Mouse (Mus musculus): Measurements from ENCODE around the gene Syt15. TPM values are rescaled to one million over a fixed set of nuclear protein-coding genes. Genes with fewer than 3 reads are reported as not detected.
A peak's percentile ranks its signal among the peaks of the same experiment; 100 is the strongest.
"Not testable (repeated sequence)": the region's sequence is repeated elsewhere in the genome, so short reads cannot be mapped to it uniquely, and the experiment has no call there.

The Syt15 gene
- polyA plus RNA-seq, 1 experiment from 2014 or later: 1.2 TPM

DNA sequence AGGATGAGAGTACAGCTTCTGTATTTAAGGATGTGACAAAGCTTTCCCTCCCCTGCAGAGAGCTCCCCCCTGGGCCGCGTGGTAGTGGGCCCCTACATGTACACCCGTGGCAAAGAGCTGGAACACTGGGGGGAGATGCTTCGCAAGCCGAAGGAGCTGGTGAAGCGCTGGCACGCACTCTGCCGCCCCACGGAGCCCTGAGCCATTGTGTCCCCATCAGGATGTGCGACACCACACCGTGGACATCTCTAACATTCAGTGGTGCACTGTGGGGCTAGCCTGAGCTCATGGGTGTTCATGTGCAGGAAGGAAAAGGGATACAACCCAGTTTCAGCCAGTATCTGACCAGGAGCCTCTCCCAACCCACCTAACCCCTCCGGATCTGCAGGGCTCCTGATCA, 8.6 kb downstream of the Syt15 start:
- Histone ChIP-seq H3K9ac (no peak overlapping the region), H3K27me3 (no peaks in the 10 kb centered on the region), H3K36me3 (no peaks in the 10 kb centered on the region), H3K27ac (replicated peaks) (no peak overlapping the region), H3K4me2 (replicated peaks) (no peak overlapping the region), H3K4me3 (replicated peaks) (no peak overlapping the region), H3K9me3 (replicated peaks) (no peaks in the 10 kb centered on the region), H3K4me1 (no peaks in the 10 kb centered on the region)
- 82% methylated on average over 12 of the region's 12 CpGs for WGBS
- no peak for ATAC-seq (ENCODE audit: insufficient number of reproducible peaks, low FRiP score, low TSS enrichment, low read depth)

DNA sequence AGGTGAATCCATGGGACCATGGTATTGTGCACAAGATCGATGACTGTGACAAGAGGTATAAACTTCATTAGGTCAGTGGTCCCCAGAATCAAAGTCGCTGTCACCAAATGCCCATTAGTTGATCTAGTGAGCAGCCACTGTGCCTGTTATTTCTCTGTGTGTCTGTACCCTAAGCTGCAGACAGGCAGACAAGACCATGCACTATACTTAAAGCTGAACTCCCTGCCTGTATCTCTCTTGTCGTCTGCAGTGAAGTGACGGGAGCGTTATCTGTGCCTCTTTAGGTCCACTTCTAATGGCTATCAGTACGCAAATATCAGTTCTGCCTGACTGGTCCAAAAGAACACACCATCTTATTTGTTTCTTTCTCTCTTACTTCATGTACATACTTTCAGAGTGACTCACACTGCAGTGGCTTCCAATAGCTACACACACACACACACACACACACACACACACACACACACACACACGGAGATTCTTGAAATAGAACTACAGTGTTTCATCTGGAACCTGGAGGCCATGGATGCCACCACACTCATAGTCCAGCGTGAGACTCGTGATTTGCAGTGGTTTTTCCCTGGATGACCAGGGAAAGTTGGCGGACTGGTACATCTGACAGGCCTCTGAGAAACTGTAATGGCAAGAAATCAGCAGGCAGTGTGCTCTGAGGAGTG, 9.6 kb downstream of the Syt15 start:
- Histone ChIP-seq H3K9me3 (replicated peaks) (no peaks in the 10 kb centered on the region), H3K36me3 (no peaks in the 10 kb centered on the region), H3K9ac (no peak overlapping the region), H3K27me3 (no peaks in the 10 kb centered on the region), H3K4me2 (replicated peaks) (no peak overlapping the region), H3K4me3 (replicated peaks) (no peak overlapping the region), H3K4me1 (no peaks in the 10 kb centered on the region), H3K27ac (replicated peaks) (no peak overlapping the region)
- WGBS: 88% methylated on average over 10 of the region's 10 CpGs
- no peak for ATAC-seq (ENCODE audit: insufficient number of reproducible peaks, low FRiP score, low TSS enrichment, low read depth)

DNA sequence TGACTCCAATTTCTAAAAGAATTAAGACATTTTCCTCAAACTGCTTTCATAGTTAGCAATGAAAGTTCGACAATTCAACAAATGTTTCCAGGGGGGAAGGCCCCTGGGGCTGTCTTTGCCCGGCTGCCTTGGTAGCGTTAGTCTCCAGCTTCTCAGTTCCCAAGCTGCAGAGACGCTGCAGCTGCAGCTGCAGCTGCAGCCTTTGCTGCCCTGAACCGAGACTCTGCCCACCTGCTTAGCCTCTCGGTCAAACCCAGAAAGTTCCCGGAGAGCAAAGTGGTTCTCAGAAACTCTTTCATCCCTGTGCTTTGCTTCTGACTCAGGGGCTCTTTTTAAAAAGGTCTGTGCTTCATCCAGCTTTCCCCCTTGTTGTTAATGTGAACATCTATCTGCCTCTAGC, 12.9 kb downstream of the Syt15 start:
- no peaks in the 10 kb centered on the region for H3K36me3 ChIP-seq
- no peaks in the 10 kb centered on the region for H3K27me3 ChIP-seq
- no peak overlapping the region for H3K9ac ChIP-seq
- WGBS: 34% methylated on average over 7 of the region's 7 CpGs
- no peak overlapping the region for H3K4me3 ChIP-seq (replicated peaks)
- no peak overlapping the region for H3K4me2 ChIP-seq (replicated peaks)
- H3K4me1 ChIP-seq: peaks cover 9% of the 10 kb centered on the region
- H3K9me3 ChIP-seq (replicated peaks): no peaks in the 10 kb centered on the region
- no peak overlapping the region for H3K27ac ChIP-seq (replicated peaks)
- no peak for ATAC-seq (ENCODE audit: insufficient number of reproducible peaks, low FRiP score, low TSS enrichment, low read depth)

DNA sequence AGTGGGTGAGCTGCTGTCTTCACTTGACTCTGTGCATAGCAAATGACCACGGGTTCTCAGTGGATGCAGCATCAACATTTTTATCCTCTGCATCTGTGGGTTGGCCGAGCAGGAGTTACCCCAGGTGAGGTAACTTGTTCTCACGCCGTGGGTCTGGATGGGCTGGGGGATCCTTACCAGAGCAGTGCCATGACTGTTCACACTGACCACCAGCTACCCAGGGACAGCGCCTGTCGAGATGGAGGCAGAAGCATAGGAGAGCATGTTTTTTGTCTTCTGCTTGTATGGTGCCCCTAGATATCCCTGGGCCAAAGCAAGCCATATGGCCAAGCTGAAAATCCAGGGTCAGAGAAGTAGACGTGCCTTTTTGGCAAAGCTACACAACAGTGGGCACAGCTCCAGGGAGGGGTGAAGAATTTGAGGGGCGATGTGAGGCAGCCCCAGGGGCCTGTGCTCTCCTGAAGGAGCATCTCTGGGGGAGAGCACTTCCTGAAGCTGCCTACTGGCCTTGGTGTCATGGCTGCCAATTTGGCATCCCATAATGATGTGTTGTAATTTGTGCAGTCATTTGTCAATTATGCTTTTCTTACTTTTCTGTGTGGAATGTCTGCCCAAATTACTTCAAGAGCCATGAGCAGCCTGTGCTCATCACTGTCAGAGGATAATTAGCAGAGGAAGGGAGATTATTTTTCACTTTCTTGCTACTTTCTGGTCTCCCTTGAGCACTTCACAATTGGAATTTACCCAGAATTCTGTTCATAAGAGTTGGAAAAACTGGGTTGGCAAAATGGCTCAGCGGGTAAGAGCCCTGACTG, 13.7 kb downstream of the Syt15 start:
- Histone ChIP-seq H3K27ac (replicated peaks) (no peak overlapping the region), H3K4me3 (replicated peaks) (no peak overlapping the region), H3K9me3 (replicated peaks) (no peaks in the 10 kb centered on the region), H3K27me3 (no peaks in the 10 kb centered on the region), H3K4me1 (peaks cover 9% of the 10 kb centered on the region), H3K9ac (no peak overlapping the region), H3K36me3 (no peaks in the 10 kb centered on the region), H3K4me2 (replicated peaks) (no peak overlapping the region)
- no peak for ATAC-seq (ENCODE audit: insufficient number of reproducible peaks, low FRiP score, low TSS enrichment, low read depth)
- 76% methylated on average over 9 of the region's 9 CpGs for WGBS

GRCm38 (mm10) chr14:34233846-34234245, 14.5 kb downstream of the Syt15 start:
- peaks cover 9% of the 10 kb centered on the region for H3K4me1 ChIP-seq
- no peak overlapping the region for H3K4me2 ChIP-seq (replicated peaks)
- no peak overlapping the region for H3K9ac ChIP-seq
- H3K27ac ChIP-seq (replicated peaks): no peak overlapping the region
- H3K9me3 ChIP-seq (replicated peaks): no peaks in the 10 kb centered on the region
- no peaks in the 10 kb centered on the region for H3K27me3 ChIP-seq
- ATAC-seq (ENCODE audit: insufficient number of reproducible peaks, low FRiP score, low TSS enrichment, low read depth): no peak
- 71% methylated on average over 4 of the region's 4 CpGs for WGBS
- H3K36me3 ChIP-seq: no peaks in the 10 kb centered on the region
- no peak overlapping the region for H3K4me3 ChIP-seq (replicated peaks)

DNA sequence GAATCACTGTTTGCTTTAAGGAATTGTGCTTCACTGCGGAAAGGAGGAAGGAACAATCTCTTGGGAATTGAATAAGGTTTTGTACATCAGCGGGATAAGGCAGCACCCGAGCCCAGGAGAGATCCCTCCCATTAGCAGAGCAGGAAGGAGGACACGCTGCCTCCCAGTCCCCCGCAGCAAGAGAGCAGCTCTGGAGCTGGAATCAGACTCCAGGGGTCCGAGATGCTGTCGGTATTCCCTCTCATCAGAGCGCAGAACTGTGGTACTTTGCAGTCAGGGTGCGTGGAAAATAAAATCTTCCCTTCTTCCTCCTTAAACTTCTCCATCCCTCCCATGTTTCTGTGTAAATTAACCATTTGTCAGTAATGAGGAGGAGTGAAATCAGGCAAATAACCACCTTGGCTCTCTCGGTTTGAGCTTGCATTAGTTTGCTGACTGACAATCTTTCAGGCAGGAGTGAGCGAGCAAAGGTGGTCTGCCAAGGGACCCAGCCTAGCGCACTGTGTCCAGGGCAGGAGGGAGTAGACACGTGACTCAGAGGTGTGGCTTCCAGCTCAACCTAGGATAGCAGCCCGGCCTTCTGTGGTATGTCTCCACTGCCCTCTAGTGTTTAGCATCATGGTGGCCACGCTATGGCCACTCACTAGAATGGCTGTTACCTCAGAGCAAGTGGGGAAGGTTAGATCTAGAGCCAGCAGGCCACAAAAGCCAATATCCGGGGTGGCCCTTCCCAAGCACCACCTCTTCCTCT, 15.4 kb downstream of the Syt15 start:
- H3K9me3 ChIP-seq (replicated peaks): no peaks in the 10 kb centered on the region
- peak overlapping the region; percentile 52 for H3K4me2 ChIP-seq (replicated peaks)
- H3K4me3 ChIP-seq (replicated peaks): peak overlapping the region; percentile 25
- no peaks in the 10 kb centered on the region for H3K27me3 ChIP-seq
- 0 out of 2 replicates have a peak overlapping the region, but pooled peaks have one; percentile 9 for H3K9ac ChIP-seq
- WGBS: 8% methylated on average over 16 of the region's 16 CpGs
- peak; percentile 89 for ATAC-seq (ENCODE audit: insufficient number of reproducible peaks, low FRiP score, low TSS enrichment, low read depth)
- H3K36me3 ChIP-seq: 0 out of 2 replicates have a peak, but pooled peaks cover 2% of the 10 kb centered on the region
- no peak overlapping the region for H3K27ac ChIP-seq (replicated peaks)
- peaks cover 9% of the 10 kb centered on the region for H3K4me1 ChIP-seq

DNA sequence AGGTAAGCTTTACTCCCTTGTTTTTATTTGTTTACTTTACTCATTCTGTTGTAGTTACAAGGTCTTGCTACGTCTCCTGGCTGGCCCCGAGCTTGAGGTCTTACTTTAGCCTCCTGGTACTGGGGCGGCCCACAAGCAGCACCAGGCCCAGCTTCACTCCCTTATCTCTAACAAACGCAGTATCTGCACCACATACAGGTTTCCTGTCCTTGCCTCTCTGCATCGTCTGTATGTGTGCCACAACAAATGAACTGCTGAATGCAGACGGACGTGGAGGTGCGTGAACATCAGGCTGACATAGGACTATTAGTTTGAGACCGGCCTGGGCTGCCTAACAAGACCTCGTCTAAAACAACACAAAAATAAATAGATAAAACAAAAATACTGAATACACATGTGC, 20.9 kb downstream of the Syt15 start:
- no peaks in the 10 kb centered on the region for H3K9me3 ChIP-seq (replicated peaks)

DNA sequence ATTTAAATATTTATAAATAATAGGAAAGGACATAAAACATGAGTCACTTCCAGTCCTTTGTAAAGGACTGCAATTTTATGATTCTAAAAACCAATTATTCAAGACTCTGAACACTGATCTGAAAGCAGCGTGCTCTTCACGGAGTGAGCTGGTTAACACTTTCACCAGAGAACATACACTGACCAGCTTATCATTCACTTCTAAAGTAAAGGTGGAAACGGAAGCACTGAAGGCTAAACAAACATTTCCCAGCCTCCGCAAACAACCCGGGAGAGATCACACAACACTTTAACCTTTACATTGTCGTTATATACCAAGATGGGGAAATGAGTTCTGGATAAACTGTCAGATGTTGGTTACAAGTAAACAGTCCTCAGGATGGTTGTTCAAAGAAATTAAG, 21.3 kb downstream of the Syt15 start:
- Histone ChIP-seq H3K4me2 (replicated peaks) (no peak overlapping the region), H3K36me3 (peaks cover 4% of the 10 kb centered on the region; the same call in 1 of the 2 replicates), H3K27ac (replicated peaks) (no peak overlapping the region), H3K27me3 (no peaks in the 10 kb centered on the region), H3K4me1 (peaks cover 4% of the 10 kb centered on the region; the same call in 1 of the 2 replicates), H3K4me3 (replicated peaks) (no peak overlapping the region), H3K9me3 (replicated peaks) (no peaks in the 10 kb centered on the region), H3K9ac (no peak overlapping the region)
- WGBS: 83% methylated on average over 6 of the region's 6 CpGs
- ATAC-seq (ENCODE audit: insufficient number of reproducible peaks, low FRiP score, low TSS enrichment, low read depth): no peak

More for the DNA sequence above, 20.9 kb downstream of the Syt15 start:
- H3K4me3 ChIP-seq (replicated peaks): no peak overlapping the region
- no peak overlapping the region for H3K9ac ChIP-seq
- H3K36me3 ChIP-seq: peaks cover 4% of the 10 kb centered on the region; the same call in 1 of the 2 replicates
- H3K27ac ChIP-seq (replicated peaks): no peak overlapping the region
- no peak overlapping the region for H3K4me2 ChIP-seq (replicated peaks)
- ATAC-seq (ENCODE audit: insufficient number of reproducible peaks, low FRiP score, low TSS enrichment, low read depth): no peak
- H3K27me3 ChIP-seq: no peaks in the 10 kb centered on the region
- 83% methylated on average over 10 of the region's 10 CpGs for WGBS
- H3K4me1 ChIP-seq: peaks cover 4% of the 10 kb centered on the region; the same call in 1 of the 2 replicates

DNA sequence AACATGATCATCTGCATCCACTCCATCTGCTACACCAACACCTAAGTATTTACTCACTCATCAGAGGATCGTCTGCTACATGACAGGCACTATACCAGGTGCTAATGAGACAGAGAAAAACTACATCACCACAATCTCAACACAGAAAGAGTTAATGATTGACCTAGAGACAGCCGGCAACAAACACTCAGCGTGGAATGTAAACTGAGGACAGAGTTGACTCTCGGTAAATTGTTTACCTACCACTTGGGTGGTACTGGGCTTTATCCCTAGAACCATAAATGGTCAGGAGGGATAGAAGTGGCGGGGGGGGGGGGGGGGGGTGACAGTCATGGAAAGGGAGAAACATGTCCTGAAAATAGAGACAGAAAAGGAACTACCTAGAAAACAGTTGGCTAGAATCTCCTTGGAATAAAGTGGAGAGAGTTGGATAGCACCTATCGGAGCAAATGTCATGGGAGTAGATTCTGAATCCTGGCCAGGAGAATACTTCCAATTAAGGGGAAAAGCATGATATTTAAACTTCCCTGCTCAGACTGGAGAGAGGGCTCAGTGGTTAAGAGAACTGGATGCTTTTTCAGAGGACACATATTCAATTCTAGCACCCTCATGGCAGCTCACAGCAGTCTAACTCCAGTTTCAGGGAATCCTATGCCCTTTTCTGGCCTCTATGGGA, 33.2 kb downstream of the Syt15 start:
- Histone ChIP-seq H3K9me3 (replicated peaks) (no peaks in the 10 kb centered on the region), H3K27me3 (no peaks in the 10 kb centered on the region), H3K4me1 (no peaks in the 10 kb centered on the region), H3K27ac (replicated peaks) (no peak overlapping the region), H3K4me3 (replicated peaks) (no peak overlapping the region), H3K9ac (no peak overlapping the region), H3K36me3 (no peaks in the 10 kb centered on the region), H3K4me2 (replicated peaks) (no peak overlapping the region)
- no peak for ATAC-seq (ENCODE audit: insufficient number of reproducible peaks, low FRiP score, low TSS enrichment, low read depth)
- 81% methylated on average over 6 of the region's 6 CpGs for WGBS

DNA sequence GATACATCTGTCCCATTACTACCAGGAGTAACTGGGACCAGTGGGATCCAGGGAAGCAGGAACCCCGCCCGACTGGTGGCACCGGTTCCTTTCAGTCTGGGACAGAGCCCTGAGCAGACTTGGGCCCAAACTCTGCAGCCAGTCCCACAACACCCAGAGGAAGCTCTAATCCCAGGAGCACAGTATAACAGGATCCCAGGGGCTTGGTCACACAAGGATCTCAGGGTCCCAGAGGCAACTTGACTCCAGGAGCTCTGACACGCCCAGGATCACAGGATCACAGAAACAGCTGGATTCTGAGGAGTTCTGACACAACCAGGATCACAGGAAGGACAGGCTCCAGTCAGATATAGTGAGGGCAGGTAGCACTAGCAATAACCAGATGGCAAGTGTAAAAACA, 33.9 kb downstream of the Syt15 start:
- Histone ChIP-seq H3K4me3 (replicated peaks) (no peak overlapping the region), H3K9ac (no peak overlapping the region), H3K27ac (replicated peaks) (no peak overlapping the region), H3K36me3 (no peaks in the 10 kb centered on the region), H3K27me3 (no peaks in the 10 kb centered on the region), H3K4me1 (no peaks in the 10 kb centered on the region), H3K4me2 (replicated peaks) (no peak overlapping the region), H3K9me3 (replicated peaks) (no peaks in the 10 kb centered on the region)
- ATAC-seq (ENCODE audit: insufficient number of reproducible peaks, low FRiP score, low TSS enrichment, low read depth): no peak
- WGBS: 81% methylated on average over 4 of the region's 4 CpGs

DNA sequence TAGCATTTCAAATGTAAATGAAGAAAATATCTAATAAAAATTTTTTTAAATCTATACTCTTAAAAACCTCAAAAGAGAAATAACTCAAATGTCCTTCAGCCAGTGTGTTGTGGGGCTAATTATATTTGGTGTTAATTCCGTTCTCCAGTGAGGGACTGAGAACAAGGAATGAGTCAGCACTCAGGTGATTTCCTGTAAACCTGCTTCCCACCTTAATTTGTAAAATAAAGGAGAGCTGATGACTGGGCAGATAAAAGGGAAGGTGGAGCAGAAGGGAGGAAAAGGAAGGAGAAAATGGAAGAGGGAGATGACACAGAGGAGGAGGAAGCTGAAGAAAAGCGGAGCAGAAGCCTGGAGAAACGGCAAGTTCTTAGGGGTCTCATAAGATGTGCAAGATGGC, 39.1 kb downstream of the Syt15 start:
- ATAC-seq (ENCODE audit: insufficient number of reproducible peaks, low FRiP score, low TSS enrichment, low read depth); H3K4me3 ChIP-seq (replicated peaks); H3K9ac ChIP-seq; H3K9me3 ChIP-seq (replicated peaks); H3K27me3 ChIP-seq; H3K27ac ChIP-seq (replicated peaks); H3K4me2 ChIP-seq (replicated peaks); H3K36me3 ChIP-seq; H3K4me1 ChIP-seq: not testable (repeated sequence)
- 65% methylated on average over 3 of the region's 3 CpGs for WGBS

Data from embryonic facial prominence, embryonic 15.5 days (tissue).